Mouse (Mus musculus): ENCODE measurements around the gene Dlx1.
A peak's percentile ranks its signal among the peaks of the same experiment; 100 is the strongest.

Gene Dlx1

DNA sequence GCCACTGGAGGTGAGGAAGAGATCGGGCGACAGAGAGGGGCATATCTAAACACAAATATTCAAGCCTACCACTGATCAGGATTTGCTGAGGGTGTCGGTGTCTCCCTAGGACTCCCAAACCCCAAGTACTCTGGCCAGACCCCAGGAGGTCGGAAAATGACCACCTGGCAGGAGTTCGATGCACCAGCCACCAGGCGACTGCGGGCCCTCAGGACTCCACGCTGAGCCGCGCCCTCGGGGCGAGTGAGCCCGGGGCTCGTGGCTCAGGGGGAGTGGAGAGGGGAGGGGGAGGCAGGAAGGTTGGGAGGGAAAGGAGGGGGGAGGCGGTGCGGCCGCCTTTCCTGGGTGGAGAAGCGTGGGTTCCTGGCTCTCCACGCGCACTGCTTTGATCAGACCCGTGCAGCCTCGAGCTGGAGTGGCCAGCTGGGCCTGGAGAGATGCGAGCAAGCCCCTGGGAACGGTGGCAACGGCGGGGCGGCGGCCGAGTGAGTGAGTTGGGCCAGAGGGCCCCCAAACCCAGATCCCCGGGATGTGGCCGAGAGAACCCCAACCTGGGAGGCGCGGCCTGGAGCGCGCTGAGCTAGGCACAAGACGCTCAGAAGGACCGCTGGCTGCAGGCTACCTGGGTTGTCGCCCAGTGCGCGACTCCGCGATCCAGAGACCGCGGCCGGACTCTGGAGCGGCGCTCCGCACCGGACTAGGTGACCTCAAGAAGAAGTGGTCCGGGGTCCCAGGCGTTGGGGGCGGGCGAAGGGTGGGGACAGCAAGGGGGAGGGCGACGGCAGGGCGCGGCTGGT, 999 bp downstream of the Dlx1 start:
- no peak for DNase-seq

DNA sequence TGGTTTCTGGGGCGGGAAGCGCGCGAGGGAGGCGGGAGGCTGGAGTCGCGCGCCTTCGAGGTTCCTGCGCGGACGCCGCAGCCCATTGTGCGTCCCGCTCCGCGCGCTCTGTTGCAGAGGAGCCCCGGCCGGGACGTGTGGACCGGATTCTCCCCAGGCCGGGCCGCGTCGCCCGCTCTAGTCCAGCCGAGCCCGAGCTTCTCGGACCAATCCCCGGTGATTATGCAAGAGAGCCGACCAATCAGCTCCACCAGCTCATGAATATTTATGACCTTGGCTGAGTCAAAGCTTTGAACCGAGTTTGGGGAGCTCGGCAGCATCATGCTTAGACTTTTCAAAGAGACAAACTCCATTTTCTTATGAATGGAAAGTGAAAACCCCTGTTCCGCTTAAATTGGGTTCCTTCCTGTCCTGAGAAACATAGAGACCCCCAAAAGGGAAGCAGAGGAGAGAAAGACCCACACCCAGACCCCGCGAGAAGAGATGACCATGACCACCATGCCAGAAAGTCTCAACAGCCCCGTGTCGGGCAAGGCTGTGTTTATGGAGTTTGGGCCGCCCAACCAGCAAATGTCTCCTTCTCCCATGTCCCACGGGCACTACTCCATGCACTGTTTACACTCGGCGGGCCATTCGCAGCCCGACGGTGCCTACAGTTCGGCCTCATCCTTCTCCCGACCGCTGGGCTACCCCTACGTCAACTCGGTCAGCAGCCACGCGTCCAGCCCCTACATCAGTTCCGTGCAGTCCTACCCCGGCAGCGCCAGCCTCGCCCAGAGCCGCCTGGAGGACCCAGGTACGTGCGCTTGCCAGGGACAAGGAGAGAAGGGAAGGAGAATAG, 1.8 kb downstream of the Dlx1 start:
- DNase-seq, result peak; percentile 64 to 66

DNA sequence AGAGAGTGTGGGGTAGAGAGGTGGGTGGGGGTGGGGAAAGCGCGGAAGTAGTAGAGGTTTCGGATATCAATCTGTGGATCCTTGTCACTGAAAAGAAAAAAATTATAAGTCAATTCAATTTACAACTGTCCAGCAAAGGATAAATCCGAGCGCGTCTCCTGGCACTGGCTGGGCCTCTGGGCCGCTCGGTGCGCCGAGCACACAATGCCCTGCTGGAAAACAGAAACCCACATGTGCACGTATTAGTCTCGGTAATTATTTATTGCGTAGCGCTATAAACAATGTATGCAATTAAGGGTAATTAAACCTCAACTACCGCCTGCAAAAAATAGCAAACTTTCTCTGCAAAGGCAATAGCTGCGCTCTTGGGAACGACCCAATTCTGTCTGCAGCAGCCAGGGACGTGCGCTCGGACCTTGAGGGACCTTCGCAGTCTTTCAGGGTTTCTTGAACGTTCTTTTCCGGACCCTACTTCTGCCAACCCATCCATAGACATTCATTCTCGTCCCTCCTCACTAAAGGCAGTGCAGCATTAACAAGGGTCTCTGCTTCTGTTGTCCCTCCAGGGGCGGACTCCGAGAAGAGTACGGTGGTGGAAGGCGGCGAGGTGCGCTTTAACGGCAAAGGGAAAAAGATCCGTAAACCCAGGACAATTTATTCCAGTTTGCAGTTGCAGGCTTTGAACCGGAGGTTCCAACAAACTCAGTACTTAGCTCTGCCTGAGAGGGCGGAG, 2.6 kb downstream of the Dlx1 start:
- no peak for DNase-seq

DNA sequence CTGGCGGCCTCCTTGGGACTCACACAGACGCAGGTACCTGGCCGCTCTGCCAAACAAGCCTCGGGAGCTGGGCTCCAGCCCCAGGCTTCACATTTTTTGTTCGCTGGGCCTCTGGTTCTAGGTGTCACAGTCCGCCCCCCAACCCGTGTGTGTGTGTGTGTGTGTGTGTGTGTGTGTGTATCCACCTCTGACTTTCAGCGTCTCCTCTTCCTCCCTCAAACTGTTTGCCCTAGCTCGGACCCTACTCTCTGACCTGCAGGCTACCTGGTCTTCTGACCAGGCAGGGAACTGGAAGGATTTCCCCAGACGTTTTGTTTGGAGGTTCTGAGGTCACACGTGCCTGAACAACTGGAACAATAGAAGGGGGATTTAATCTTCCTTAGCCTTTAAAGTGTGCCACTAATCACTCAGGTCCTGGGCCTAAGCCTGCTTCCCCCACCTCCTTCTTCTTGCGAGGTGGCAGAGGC, 3.2 kb downstream of the Dlx1 start:
- no peak for DNase-seq

DNA sequence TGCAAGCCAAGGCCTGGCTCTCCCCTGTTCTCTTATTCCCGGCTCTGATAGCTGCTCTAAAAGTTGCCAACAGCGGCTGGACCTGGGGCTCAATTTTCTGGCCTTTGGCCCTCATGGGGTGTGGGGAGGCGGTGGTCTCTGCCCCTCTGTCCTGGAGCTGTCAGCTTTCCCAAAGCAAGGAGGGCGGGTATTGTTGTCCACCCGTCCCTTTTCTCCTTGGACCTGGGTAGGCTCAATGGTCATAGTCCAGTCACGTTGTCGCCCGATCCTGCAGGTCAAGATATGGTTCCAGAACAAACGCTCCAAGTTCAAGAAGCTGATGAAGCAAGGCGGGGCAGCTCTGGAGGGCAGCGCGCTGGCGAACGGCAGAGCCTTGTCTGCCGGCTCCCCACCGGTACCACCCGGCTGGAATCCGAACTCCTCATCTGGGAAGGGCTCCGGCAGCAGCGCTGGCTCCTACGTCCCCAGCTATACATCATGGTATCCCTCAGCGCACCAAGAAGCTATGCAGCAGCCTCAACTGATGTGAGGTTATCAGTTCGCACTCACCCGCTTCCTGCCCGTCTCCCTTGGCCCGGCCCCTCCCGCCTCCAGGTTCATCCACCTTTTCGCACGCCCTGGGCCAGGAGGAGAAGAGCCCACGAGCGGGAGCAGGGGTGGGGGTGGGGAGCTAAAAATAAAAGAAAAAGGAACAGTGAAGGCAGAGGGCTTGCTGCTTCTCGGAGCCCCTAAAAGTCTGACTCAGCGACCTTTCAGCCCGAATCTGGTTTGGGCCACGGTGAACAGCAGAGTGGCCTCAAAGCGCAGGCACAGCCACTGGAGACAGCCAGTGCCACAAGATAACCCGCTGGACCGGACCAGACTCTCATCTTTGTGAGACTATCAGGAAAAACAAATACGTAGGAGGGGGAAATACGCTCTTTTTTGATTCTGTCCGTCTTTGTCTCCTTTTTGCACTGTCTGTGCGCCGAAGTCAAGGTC, 4.4 kb downstream of the Dlx1 start:
- no peak for DNase-seq

DNA sequence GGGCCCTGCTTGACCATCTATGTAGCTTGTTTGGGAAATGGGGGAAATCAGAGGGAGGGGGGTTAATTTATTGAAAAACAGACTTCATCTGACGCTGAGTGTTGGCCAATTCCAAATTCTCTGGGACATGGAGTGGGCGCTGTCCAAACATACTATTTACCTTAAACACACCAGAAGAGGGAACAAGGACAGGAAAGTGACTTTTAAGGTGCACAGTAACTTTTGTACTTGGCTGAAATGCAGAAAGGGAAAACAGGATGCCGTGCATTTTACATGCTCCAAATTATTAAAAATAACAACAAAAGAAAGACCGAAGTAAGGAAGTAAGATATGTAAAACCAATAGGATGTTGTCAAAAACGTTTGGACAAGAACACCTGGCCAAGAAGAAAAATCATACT, 5.2 kb downstream of the Dlx1 start:
- DNase-seq, result no peak

DNA sequence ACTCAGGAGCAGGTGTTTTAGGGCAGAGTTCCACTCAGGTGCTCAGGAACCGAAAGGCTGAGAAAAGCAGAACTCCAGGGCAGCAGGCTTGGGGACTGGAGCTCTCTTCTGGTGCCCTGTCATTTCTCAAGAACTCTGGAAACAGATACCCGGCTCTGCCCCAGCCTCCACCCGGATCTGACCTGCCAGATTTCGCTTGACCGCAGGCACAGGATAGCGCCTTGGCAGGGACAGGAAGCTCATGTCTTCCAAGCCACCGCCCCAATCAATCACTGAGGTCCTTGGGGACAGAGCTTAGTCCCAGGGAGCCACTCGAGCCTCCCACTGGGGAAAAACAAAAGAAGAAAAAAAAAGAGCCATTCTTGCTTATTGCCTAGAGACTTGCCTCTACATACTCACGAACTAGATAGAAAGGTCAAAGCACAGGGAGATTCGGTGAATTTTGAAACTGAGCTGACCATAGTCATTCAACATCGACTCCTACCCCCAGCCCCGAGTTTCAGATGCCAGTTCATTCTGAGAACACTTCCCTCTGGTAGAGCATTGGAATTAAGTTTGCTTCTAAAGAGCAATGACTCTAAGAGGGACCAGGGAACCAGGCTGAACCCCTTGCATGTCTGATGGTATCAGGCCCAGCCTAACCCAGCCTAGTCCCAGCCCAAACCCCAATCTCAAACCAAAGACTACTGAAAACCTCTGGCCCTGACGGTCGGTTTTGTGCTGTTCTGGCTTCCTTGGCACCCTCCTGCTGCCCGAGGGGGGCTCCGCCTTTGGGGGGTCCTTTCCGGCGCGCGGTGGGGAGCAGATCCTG, 6.5 kb downstream of the Dlx1 start:
- DNase-seq, result no peak

DNA sequence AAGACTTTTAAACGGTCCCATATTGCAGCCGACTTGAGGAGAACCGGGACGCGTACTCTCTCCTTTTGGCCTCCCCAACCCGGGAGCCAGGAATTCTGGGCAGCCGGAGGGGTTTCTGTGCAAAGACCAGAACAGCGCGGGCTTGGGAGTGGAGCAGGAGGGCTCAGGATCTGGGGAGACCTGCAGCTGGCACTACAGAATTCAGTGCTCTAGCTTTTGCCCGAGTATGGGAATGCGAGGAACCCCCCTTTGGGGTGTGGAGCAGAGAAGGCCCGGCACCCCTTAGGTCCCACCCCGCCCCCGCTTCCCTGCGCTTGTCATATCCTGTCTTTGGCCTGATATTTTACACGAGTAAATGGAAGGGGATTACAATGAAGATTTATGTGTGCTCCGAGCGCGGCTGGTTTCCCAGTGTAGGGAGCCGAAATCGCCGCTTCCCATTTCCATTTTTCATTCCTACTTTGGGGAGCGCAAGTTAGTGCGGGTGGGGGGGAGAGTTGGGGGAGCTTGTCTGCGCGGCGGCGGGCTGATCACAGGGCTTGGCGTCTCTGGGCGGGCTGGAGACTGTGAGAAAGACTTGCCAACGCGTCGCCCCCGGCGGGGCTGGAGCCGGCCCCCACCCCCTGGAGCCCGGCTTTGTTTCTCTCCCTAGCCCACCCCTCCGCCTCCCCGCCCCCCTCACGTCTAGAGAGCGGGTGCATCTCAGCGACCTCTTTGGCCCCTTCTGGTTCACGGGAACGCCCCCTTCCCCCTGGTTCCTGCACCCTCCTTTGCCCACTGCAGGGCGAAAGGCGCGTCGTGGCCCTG, 12.9 kb downstream of the Dlx1 start:
- DNase-seq, result no peak

DNA sequence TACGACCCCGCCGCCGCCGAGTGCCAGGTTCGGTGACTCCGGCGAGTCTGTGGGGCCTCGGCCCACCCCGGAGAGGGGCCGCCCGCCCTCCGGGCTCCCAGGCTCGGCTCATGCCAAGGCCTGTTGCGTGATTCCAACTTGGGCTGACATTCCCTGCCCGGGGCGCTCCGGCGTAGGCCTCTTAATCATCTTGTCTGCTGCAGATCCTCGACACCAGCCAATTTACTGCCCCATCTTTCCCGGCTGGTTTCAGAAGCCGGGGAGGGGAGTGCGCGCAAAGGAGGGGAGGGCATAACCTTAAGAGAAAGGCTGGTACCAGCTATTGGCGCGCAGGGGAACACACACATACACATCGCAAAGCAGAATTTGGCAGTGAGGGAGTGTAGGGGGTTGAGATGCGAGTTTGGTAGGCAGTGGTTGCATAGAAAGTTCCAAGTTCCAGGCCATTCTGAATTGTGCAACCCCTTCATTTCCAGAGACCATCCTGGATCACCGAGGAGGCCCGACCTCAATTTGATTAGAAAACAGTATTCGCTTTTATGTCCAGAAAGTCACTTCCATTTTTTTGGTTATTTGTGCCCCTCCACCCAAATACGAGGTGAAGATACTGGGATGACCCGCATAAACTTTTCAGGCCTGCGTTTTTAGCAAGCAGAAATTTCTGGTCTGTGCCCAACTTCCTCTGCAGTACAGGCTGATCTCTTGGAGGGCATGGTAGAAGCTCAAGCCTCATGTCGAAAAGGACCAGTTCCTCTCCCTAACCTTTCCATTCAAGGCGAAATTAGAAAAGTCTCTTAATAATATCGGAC, 13.7 kb downstream of the Dlx1 start:
- DNase-seq, result no peak

DNA sequence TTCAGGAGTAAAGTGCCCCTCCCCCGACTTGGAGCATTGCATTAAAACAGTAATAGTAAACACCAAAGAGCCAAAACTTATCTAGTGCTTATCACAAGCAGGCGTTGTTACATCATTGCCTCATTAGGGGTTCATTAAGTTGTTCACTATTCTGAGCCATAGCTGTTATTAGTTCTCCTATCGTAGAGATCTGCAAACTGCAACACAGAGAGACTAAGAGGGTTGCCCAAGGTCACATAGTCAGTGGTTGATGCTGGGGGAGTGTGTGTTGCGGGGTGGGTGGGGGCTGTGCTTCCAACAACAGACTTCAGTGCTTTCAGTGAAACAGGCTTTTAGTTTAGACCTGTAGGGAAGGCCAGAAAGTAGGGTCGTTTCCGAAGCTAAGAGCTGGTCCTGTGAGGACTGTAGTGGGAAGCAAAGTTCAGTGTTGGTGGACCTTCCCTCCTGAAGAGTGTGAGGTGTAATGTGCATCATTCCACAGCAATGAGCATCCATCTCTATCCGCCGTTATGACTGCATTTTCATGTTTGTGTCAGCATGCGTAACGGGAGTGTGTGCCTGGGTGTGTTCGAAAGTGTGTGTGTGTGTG, 14.4 kb downstream of the Dlx1 start:
- DNase-seq, result no peak

DNA sequence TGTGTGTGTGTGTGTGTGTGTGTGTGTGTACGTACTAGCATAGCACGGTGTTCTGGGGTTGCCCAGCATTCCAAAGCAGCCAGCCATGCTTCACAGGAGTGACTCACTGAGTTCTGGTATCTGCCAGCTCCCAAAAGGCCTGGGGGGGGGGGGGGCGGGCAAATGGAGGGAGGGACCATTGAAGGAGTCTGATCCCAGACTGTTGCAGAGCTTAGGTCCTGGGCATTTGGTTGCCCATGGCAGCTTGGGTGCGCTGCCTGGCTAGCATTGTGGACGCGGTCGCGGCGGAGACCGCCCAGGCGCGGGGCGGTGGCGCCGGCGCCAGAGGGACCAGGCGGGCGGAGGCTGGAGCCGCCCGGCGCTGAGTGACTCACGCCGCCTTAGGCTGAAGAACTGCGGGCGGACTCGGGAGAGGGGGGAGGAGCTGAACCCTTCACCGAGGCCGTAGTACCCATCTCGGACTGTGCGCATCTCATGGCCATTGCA, 14.9 kb downstream of the Dlx1 start:
- no peak for DNase-seq

DNA sequence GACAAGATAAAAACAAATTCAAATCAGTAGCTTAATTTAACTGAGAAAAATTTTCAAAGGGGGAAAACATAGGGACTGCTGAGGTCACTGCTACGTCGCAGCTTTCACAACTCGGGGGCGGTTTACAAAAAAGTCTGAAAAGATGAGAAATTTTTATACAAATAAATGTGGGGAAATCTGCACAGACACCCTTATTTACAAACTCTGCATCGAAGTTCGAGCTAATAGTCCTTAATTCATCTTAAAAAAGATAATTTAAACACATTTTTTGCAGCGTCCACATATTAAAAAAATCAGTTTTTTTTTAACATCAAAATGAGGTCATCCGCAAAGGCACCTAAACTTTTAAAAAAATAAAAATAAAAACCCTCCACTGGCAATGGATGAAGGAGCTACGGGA, 15.6 kb downstream of the Dlx1 start:
- DNase-seq, result no peak

DNA sequence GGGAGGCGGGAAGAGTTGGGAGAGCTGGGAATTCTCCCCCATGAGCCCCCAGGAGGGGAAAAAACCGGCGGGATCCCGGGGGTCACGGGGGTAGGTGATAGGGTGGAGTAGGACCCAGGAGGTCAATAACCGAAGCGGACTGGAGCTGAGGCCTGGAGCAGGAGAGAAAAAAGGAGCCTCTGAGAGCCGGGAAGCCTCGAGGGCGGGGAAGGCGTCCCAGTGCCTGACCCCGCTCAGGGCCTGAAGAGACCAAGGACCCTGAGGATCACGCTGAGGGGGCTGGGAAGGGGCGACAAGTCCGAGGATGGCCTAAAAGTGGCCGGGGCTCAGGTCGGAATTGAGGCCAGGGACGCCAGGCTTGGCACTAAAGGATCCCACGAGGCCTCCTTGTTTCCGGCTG, 16.0 kb downstream of the Dlx1 start:
- DNase-seq, result no peak

DNA sequence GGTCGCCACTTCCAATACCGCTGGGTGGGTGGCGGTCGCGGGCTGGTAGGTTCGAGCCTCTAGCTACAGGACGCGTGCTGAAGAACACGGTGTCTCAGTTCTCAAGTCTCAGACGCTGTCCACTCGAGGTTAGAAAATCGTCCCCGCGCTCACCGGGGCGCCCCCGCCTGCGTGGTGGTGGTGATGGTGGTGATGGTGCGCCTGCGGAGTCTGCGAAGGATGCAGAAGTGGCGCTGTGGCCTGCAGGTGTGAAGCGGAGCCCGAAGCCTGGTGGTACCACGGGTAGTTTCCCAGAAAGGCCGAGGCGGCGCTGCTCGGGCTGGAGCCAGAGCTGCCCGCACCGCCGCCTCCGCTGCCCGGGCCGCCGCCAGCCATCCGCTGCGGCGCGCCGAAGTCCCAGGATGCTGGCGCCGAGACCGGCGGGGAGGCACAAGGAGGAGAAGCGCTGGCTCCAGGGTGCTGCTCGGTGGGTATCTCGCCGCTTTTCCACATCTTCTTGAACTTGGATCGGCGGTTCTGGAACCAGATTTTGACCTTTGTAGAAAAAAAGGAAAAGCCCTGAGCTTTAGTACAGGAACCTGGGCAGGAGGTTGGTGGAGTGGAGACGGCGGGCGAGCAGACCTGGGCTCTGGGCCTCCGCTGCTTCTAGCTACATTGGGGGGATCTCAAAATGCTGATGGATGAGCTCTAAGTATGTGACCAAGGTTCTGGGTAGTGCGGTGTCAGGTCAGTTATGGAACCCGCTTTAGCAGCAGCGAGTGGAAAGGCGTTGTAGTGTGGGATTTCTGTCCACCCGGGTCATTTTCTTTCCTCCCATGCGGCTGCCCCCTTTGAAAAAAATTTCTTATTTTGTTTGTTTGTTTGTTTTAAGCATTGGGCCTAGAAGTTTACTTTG, 16.7 kb downstream of the Dlx1 start:
- no peak for DNase-seq

DNA sequence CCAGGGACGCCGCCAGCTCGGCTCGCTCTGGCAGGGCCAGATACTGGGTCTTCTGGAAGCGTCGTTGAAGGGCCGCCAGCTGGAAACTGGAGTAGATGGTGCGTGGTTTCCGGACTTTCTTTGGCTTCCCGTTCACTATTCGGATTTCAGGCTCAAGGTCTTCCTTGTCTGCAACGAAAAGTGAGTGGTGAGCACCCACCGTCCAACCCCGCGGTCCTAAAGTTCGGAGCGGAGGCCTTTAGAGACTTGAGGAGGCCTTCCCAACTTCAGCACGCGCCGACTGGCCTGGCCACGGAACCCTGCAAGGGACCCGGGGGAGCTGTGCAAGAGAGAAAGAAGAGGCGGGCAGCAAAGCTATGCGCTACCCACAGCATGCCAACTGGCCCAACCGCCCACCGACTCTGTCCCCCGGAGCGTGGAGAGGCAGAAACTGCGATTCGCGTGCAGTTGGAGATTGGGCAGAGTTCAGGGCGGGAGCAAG, 17.5 kb downstream of the Dlx1 start:
- no peak for DNase-seq

DNA sequence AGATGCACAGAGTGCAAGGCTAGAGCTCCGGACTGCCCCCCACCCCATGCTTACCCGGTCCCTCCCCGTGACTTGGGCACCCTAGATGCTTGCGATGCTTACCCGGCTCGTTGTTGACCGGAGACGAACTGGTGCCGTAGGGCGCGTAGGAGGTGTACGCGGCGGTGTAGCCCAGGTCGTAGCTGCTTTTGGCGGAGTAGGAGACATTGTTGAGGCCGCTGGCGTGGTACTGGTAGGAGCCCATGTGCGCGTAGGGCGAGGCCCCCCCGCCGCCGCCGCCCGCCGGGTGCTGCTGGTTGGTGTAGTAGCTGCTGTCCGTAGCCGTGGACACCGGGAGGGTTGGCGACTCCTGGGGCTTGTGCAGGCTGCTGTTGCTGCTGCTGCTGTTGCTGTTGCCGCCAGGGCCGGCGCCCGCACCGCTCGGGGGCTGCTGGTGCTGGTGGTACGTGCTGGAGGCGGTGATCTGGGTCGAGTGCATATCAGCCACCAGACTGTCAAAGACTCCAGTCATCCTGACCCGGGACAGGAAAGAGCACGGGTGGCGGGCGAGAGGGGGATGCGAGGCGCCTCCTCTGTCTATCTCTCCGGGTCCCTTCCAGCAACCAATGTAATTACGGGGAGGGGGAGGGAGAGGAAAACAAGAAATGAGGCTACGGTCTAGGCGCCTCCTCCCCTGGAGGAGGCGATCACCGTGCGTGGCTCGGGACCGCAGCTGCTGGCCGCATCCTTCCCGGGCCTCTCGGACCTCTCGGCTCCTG, 18.1 kb downstream of the Dlx1 start:
- DNase-seq, result no peak

DNA sequence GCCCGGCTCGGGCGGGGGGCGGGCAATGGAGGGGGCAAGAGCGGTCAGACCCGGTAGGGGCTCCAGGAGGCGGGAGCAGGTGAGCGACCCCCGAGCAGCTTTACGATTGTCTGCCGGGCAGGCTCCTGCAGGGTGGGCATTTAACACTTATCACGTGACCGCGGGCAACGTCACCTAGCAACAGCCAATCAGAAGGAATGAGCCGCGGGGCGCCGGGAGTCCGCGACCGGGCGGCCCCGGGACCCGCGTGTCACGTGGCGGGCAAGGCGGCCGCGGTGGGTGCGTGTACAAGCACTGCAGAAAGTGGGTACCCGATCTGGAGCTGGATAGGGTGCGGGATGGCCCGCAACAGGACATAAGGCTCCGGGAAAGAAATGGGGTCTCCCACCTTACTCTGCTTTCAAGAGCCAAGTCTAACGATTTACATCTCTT, 18.7 kb downstream of the Dlx1 start, which contains the start of gene Dlx2:
Dlx2 (minus strand) TSS at position 115 of the 432 bp plus-strand sequence.
- no peak for DNase-seq
